Mouse (Mus musculus) right cerebral cortex, adult 18-20 months (tissue): ENCODE results near the gene Ftsj1.
A peak's percentile ranks its signal among the peaks of the same experiment; 100 is the strongest.

ENCODE experiments used
- DNase-seq: peaks from one replicate; pipeline ENCODE4 v3.0.0; 2022; ENCODE audit warnings: mixed read lengths

Gene Ftsj1

DNA sequence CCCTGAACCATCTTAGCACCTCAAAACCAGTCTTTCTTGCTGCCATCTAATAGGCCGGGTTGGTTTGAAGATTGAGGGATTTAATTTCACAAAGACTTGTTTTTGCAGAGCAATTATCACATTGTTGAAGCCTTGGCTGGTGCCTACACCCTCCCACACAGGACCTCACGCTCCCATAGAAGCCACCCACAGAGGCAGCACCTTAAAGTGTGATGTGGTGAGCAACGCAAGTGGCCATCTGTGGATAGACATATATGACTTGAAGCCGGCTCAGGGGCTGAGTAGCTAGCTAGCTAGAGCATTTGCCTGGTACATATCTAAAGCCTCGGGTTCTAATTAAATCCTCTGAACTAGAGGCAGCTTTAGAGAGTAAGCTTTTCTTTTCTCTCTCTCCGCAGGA is 34.8 kb downstream of the Ftsj1 start:
- DNase-seq = peak; percentile 62

DNA sequence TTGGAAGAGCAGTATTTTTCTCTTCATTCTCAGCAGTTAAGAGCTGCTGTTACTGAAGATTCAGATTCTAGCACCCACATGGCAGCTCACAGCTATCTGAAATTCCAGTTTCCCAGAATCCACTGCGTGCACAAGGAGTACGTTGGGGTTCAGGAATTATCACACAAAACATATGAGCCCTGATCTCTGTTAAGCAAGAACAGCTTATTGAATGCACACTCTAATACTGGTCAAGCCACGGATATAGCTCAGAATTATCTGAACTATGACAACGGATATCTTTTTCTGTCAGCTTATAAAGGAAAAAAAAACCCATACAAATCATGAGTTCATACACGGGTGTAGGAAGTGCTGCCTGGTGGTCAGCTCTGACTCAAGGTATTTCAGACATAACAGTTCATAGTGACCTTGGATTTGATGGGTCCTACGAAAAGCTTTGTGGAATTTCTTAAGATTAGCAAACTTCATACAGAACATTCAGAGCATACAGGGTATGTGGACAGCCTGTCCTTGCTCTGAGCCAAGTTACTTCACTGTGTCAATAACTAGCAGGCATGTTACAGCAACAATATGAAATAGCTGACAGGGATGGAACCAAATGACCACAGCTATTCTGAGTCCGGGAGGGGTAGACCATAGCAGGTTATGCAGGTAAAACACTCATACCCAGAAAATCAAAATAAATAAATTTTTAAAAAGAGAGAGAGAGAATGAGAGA is 40.6 kb downstream of the Ftsj1 start:
- DNase-seq = no peak

DNA sequence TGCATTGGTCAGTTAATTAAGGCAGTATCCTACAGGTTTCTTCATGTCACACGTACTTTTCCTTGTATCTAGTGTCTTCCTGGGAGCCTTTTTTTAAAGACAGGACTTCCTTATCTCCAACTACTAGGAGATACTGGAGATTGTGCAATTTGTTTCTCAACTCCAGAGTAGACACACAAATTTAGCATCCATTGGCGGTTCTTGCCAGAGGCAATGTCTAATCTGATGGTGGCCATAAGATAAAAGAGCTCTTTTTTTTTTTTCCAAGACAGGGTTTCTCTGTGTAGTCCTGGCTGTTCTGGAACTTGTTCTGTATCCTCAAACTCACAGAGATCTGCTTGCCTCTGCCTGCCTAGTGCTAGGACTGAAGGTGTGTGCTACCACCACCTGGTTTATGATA is 42.5 kb downstream of the Ftsj1 start:
- no peak for DNase-seq

DNA sequence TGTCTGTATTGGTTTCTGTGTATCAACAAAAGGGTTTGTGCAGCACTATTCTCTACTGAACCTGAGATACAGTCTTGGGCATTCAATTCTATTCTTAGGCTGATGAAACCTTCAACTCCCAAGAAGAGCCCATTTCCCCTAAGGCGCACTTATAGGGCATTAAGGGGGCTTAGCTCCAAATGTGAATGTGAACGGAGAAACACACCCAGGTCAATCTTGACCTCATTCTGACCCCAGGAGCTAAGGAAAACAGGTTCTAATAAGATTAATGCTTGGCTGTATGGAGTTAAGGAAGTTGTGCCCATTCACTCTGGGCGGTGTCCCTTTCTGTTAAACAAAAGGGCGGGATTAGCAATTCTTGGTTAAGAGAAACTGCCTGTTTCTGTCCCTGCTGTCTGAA is 45.0 kb downstream of the Ftsj1 start:
- no peak for DNase-seq

DNA sequence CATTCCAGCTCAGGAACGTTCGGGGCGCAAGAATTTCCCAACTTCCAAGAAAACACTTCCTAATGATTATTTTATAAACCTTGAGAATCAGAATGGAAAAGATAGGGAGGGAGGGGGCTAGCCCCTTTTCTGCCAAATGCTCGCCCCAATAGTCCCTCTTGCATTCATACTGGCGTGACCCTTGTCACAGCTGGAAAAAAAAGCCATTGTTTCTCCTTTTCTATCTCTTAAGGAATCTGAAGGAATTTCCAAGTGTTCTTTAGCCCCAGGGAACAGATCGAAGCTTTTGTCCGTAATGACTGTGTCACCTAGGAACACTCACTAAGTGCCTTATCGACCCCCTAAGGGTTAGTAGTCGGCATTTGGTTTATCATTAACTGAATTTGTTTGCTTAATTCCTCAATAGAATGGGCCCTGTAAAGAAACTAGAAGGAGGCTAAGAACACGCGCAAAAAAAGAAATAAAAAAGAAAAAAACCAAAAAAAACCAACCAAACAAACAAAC is 45.5 kb downstream of the Ftsj1 start:
- DNase-seq = no peak

DNA sequence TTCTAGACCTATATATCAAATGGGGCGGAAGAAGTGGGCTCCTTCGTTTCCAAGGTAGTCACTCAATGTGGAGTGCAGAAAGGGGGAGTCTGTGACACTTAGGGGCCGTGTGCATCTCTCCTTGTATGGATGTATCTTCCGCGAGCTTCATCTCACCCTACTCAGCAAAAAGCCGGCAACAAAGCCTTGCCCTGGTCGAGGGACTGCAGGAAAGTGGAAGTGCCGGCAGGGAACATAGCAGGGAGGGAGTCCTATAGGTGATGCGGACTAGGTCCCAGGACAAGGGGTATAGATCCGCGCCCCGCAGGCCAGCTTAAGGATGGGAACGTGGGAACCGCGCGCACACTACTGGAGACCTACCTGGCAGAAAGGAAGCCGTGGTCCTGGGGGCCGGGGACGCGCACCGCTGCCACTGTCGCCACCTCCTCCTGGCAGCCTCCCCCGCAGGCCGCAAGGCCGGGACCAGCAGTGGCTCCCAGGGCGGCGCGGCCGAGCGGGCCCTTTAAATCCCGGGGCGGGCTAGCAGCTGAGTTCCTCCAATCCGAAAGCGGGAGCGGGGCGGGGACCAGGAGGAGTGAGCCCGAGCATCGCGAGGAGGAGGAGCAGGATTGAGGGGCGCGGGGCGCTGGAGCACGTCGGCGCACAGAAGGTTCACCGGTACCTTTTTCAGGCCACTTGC is 46.1 kb downstream of the Ftsj1 start, which contains the start of gene Porcn:
Gene Porcn (minus strand): TSS at position 511 of the 679 bp plus-strand sequence.
- DNase-seq = peak; percentile 88

DNA sequence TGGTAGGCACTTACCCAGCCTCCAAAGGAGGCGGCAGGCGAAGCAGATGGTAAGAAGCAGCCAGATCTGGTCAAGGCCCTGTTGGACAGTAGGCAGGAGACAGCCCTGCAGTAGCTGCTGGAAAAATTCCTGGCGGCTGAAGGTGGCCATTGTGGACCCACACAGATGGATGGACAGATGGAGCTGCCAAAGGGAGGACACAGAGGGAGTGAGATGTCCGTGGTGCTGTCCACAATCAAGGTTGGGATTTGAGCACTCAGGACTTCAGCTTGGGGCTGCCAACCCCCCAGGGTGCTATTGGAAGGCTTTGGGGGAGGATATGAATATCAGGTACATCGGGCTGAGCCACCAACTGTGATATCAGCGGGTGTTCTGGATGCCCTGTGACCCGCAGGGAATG is 46.7 kb downstream of the Ftsj1 start:
- peak; percentile 13 for DNase-seq

DNA sequence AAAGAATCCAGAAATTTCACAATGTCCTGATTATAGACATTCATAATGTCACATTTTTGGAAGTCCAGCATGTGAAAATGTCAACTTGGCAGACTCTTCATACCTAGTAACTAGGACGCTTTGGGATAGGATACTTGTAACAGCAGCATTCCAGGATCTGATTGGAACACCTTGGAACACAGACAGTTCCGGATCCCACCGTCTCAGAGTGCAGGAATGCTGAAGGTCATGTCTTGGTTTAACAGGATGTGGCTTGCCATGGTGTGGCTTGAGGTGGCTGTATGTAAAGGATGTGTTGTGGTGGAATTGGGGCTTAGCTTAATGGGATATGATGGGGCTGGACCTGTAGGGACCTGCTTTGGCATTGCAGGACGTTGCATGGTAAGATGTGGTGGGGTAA is 47.1 kb downstream of the Ftsj1 start:
- DNase-seq = no peak

DNA sequence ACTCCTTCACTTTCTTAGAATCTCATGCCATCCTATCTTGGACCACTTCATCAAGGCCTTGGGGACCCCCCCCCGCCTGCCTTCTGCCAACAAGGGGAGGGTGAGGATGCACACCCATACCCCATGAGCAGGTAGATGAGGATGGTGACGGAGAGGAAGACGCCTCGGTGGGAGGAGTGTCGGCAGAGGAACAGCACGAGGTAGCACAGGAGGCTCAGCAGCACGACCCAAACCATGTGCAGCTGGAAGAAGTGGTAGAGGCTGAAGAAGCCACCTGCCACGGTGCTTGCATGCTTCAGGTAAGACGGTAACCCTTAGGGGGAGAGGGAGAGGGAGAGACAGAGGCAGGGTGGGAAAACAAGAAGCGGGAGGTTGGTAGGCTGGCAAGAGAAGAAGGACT is 48.1 kb downstream of the Ftsj1 start:
- no peak for DNase-seq

DNA sequence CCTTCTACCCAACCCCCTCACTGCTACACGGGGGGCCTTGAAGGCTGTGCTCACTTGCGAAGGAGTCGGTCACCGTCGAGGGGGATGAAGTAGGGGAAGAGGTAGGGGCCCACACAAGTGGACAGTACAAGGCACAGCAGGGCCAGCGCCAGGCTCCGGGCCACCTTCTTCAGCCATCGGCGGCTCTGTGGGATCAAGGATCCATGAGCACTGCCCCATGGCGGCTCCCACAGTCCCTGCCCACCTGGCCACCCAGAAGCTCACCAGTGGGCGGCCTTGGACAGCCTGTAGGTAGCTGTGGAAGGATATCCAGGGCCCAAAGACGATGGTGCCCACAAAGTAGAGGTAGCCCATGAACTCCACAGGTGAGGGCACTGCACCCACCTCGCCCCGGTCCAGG is 49.1 kb downstream of the Ftsj1 start:
- no peak for DNase-seq

DNA sequence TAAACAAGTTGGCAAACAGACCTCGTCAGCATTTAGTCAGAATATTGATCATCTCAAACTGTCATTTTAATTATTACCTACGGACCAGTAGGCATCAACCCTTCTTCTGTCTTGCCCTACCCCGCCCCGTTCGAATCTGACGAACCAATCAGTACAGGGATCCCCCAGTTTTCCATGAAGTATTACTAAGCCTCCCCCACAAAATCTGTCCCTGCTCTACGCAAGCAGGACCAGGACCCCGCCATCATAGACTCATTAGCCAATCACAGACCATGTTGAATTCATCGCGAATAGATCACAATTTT is 58.8 kb downstream of the Ftsj1 start, which contains the start of gene Ebp:
Gene Ebp (minus strand): TSS at position 94 of the 305 bp plus-strand sequence.
- DNase-seq = peak; percentile 49

DNA sequence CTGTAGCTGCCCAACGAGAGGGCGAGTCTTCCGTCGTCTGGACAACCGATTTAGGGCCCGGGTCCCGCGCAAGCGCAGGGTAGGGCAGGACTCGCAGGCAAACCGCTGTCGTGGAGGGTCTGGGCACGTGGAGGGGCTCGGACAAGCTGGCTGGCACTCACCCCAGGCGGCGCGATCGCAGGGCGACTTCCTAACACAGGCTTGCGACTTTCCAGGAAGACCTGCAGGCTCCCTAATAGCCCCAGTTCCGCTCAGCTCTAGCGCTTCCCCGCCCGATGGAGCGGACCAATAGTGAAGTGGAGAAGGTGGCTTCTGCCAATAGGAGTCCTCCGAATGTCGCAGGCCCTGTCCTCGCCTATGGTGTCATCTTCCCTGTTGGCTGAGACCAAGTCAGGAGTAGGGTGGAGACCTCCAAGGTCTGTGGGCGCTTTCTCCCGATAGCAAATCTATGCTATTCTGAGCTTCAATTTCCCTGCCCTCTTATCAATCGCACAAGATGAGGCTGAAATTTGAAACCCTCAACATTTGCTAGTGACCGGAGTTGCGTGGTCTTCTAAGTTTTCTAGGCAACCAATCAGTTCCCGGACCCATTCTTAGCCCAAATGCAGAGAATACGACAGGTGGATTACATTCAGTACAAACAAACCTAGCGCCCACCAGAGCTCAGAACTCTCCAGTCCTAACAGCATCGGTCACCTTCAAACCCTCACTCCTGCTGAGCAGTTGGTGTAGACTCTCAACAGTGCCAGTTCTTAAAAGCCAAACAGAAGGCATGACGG is 59.4 kb downstream of the Ftsj1 start:
- peak; percentile 86 for DNase-seq

DNA sequence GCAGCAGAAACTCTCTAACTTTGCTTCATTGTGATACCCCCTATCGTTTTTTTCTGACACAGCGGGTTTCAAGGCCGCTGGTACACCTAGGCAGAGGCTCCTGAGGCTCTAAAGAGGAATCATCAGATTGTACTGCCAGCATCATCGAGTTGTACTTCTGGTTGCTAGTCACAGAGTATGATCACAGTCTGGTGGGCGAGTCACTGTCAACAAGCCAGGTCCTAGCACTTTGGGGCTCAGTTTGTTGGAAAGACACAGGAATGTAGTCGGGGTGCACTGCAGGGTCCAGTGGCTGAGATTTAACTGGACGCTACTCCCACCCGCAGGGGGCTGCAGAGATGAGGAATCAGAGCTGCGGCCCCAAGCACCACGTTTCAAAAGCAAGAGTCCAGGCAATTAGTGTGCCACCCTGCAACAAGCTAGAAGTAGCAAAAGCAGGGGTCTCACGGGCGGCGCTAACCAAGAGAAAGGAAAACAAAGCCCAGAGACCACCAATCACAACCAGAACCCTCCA is 60.0 kb downstream of the Ftsj1 start:
- DNase-seq = no peak
